Mouse (Mus musculus) layer of hippocampus, postnatal 36 days (tissue): Measurements from ENCODE around the gene Slc13a2. TPM values are rescaled to one million over a fixed set of nuclear protein-coding genes. Genes with fewer than 3 reads are reported as not detected.

Experiments
- DNase-seq, 2 experiments: peaks; one replicate each; pipeline ENCODE4 v3.0.0; 2022
- total RNA-seq, 2 experiments: library from RNA; stranded (reverse); gene quantifications; 2 replicates each; pipeline ENCODE4 v1.2.3; 2021

Slc13a2 gene
- total RNA-seq, 2 experiments from 2014 or later: not detected

DNA sequence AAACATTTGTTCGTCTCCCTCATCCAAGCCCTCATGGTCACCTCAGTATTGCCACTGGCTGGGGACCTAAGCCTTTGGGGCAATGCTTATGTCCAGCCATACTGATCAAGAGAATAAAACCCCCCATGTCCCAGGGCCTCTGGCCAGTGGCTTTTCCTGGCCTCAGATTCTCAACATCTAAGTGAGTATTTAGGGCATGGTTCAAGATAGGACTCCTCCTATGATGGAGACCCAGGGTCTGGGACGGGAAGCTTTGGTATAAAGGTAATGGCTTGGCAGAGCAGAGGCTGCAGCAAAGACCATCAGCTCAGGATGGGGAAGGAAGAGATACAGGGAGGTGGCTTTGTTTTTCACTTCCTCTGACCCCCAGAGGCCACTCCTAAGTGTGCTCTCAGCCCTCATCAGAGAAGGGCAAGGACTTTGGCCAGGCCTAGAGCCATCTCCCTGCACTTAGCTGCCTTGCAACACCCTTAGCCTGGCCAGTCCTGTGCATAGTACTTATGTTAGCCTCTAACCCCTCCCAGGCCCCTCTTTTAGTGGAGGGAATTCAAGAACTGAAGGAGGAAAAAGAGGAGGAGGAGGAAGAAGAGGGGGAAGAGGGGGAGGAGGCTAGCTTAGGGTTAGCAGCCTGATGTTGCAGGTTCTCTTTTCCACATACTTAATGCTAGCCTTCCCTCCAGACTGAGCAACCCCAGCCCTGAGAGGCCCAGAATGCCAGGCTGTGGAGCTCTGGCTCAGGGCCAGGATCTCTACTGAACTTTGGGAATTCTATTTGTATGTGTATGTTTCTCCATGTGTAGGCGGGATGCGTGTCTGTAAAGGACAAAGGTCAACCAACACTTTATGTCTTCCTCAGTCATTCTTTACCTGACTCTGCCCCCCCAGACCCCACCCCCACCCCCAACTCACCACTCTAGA is 72.3 kb downstream of the Slc13a2 start:
- DNase-seq: no peak

GRCm38 (mm10) chr11:78348474-78348873 is 73.5 kb downstream of the Slc13a2 start:
- DNase-seq: no peak

GRCm38 (mm10) chr11:78347908-78348307 is 74.1 kb downstream of the Slc13a2 start:
- no peak for DNase-seq

Other genes starting within 250 kb of the Slc13a2 start
- gene Nek8, start 245.5 kb downstream of the Slc13a2 start, total RNA-seq: 1 to 10 TPM; 2.4 to 2.5 TPM
- 10 to 100 TPM; 22.3 to 24.0 TPM for gene Tlcd1, start 245.5 kb downstream of the Slc13a2 start, total RNA-seq
- 100 to 1,000 TPM; 714 to 715 TPM for gene Rpl23a, start 238.6 kb downstream of the Slc13a2 start, total RNA-seq
- gene Rab34, start 233.8 kb downstream of the Slc13a2 start, total RNA-seq: 10 to 100 TPM; 26.8 to 28.5 TPM
- gene Proca1, start 228.8 kb downstream of the Slc13a2 start, total RNA-seq: 1 to 10 TPM; 3.6 to 5.7 TPM
- 10 to 100 TPM; 61.0 to 66.3 TPM for gene Sdf2, start 176.5 kb downstream of the Slc13a2 start, total RNA-seq
- gene Supt6, start 176.2 kb downstream of the Slc13a2 start, total RNA-seq: 100 to 1,000 TPM; 116 to 125 TPM
- 100 to 1,000 TPM; 194 to 217 TPM for gene 2610507B11Rik, start 160.5 kb downstream of the Slc13a2 start, total RNA-seq
- 1 to 10 TPM; 7.2 to 7.8 TPM for gene BC030499, start 131.4 kb downstream of the Slc13a2 start, total RNA-seq
- gene Spag5, start 120.7 kb downstream of the Slc13a2 start, total RNA-seq: 10 to 100 TPM in 1 of 2 experiments, 1 to 10 TPM in 1; 6.9 to 10.1 TPM
- gene Aldoc, start 99.2 kb downstream of the Slc13a2 start, total RNA-seq: 100 to 1,000 TPM; 781 to 864 TPM
- gene Pigs, start 93.8 kb downstream of the Slc13a2 start, total RNA-seq: 10 to 100 TPM; 57.9 to 59.0 TPM
- gene Unc119, start 78.7 kb downstream of the Slc13a2 start, total RNA-seq: 10 to 100 TPM; 31.6 to 36.4 TPM
- not detected for gene Foxn1, start 35.7 kb downstream of the Slc13a2 start, total RNA-seq
- 10 to 100 TPM in 1 of 2 experiments, 1 to 10 TPM in 1; 9.5 to 11.3 TPM for gene Slc46a1, start 43.5 kb upstream of the Slc13a2 start, total RNA-seq
- 10 to 100 TPM; 39.9 to 41.1 TPM for gene Sarm1, start 75.5 kb upstream of the Slc13a2 start, total RNA-seq
- 10 to 100 TPM; 54.2 to 70.1 TPM for gene Vtn, start 76.9 kb upstream of the Slc13a2 start, total RNA-seq
- 1 to 10 TPM; 4.5 to 4.9 TPM for gene Sebox, start 81.2 kb upstream of the Slc13a2 start, total RNA-seq
- gene Tmem199, start 90.0 kb upstream of the Slc13a2 start, total RNA-seq: 10 to 100 TPM; 43.0 to 44.0 TPM
- 100 to 1,000 TPM; 116 to 121 TPM for gene Poldip2, start 90.0 kb upstream of the Slc13a2 start, total RNA-seq
- 10 to 100 TPM; 32.1 to 32.6 TPM for gene Tnfaip1, start 114.1 kb upstream of the Slc13a2 start, total RNA-seq
- 10 to 100 TPM; 75.1 to 79.0 TPM for gene Ift20, start 114.1 kb upstream of the Slc13a2 start, total RNA-seq
- 10 to 100 TPM; 11.1 to 12.7 TPM for gene Tmem97, start 128.6 kb upstream of the Slc13a2 start, total RNA-seq